Mouse (Mus musculus): ENCODE results near the gene She.
"Not testable (repeated sequence)": the region's sequence is repeated elsewhere in the genome, so short reads cannot be mapped to it uniquely, and the experiment has no call there.

She gene

GRCm38 (mm10) chr3:89830815-89831591 is at the start of gene She:
Gene She, plus strand, starts transcription at chr3:89831370.
- in situ Hi-C loops (cut with MboI; ENCODE audit: unreplicated experiment in 2 of 2) = no loop called here

DNA sequence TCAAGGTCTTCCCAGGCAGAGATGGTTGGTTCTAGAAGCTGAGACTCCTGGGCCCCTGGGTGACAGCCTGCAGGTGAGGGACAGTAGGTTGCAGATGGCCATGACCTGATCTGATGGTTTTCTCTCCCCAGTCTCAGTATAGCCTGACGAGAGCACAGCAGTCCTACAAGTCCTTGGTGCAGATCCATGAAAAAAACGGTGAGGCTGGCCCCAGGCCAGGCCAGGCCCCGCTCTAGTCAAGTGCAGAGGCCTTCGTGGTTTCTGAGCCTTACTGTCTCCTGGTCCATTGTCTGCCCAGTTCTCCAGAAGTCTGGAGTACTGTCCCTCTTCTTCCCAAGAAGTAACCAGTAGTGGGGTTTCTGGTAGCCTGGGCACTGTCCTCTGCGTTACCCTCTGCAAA is 49.5 kb upstream of the She start:
- in situ Hi-C loops (cut with MboI; ENCODE audit: unreplicated experiment in 2 of 2) = loop anchor here (10.0 kb wide), 2 partner anchors 183 to 293 kb away; partner anchors contain the start of genes Atp8b2 (in 1 of the 2) and Tpm3 (in 1 of the 2)

- in situ Hi-C loops (cut with MboI; ENCODE audit: unreplicated experiment in 2 of 2) = loop anchor here (5.0 to 10.0 kb wide), 5 partner anchors 62 to 290 kb away; partner anchors contain the start of genes Atp8b2 (in 1 of the 2) and Tpm3 (in 1 of the 2)
These were observed 46.0 kb upstream of the She start for GRCm38 (mm10) chr3:89784991-89785753.

GRCm38 (mm10) chr3:89786275-89786674 is 44.9 kb upstream of the She start:
- in situ Hi-C loops (cut with MboI; ENCODE audit: unreplicated experiment in 2 of 2) = loop anchor here (5.0 to 10.0 kb wide), 5 partner anchors 61 to 289 kb away; partner anchors contain the start of genes Atp8b2 (in 1 of the 2) and Tpm3 (in 1 of the 2)

DNA sequence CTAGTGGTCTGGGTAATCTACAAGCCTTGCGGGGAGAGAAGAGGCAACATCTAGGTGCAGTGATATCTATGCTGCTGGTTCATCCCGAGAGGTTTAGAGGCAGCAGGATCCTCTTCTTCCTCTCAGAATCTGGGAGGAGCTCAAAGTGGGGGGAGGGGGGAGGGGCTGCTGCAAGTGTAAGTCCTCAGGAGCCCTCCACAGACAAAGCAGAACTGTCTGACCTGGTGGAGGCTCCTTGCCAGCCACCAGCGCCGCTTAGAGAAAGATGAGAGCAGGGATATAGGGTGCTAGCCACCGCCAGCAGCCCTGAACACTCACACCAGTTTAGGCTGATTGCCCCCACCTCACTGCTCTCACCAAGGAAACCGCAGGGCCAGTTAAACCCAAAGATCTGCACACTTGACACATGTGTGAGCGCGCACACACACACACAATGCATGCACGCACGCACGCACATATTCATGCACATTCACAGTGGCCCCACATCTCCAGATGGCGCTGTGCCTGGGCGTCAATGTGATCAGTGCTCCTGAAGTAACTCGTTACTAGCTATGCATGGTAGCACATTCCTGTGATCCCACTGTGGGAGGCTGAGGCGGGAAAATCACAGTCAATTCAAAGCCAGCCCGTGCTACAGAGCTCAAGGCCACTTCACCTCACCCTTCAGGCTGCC is 42.4 kb upstream of the She start:
- in situ Hi-C loops (cut with MboI; ENCODE audit: unreplicated experiment in 2 of 2) = loop anchor here (5.0 to 10.0 kb wide), 5 partner anchors 58 to 286 kb away; partner anchors contain the start of genes Atp8b2 (in 1 of the 2) and Tpm3 (in 1 of the 2)

DNA sequence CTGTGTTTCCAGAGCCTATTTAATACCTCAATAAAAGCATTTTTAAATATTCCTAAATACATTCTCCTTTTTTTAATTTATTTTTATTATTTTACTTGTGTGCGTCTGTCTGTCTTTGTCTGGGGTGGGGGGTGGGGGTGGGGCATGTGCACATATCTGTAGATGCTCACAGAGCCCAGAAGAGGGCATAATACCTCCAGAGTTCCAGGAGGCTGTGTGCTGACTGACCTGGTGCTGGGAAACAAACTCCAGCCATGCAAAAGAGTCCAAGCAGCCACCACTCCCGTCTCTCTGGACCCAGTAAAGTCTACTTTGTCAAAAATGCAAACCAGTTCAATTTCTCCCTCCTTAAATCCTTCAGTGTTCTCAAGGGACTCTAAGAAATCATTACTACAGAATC is 36.6 kb upstream of the She start:
- in situ Hi-C loops (cut with MboI; ENCODE audit: unreplicated experiment in 2 of 2) = no loop called here

GRCm38 (mm10) chr3:89795746-89796145 is 35.4 kb upstream of the She start:
- in situ Hi-C loops (cut with MboI; ENCODE audit: unreplicated experiment in 2 of 2) = no loop called here

DNA sequence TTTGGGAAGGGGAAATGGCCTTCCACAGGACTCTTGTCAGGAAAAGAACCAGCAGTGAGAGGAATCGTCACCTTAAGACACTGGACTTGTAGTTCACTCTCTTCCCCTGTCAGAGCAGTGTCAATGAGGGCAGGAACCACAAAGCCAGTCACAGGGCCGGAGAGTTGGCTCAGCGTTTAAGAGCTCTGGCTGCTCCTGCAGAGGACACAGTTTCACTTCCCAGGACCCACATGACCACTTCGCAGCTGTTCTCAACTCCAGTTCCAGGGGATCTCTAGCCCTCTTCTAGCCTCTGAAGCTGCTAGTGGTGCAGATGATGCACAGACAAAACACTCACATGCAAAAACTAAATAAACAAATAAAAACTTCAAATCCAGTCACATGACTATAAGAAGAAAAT is 34.8 kb upstream of the She start:
- in situ Hi-C loops (cut with MboI; ENCODE audit: unreplicated experiment in 2 of 2) = no loop called here

- in situ Hi-C loops (cut with MboI; ENCODE audit: unreplicated experiment in 2 of 2) = no loop called here
These were observed 32.7 kb upstream of the She start for GRCm38 (mm10) chr3:89798518-89798917.

DNA sequence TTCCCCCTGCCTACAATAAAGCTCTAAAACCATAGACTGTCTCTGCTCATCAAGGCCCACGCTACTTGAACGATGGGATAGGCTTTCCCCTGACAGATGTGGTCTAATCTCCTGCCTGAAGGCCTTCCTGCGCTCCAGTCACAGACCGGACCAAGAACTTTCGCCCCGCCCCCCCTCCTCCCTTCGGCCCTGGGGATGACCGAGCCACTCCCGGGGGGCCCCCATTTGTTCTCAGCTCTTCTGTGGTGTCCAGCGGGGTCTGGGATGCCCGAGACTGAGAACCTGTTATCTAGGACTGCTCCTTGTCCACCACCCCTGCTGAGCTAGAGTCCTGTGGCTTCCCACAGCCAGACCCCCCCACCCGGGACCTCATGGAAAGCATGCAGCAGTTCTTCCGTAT is 31.7 kb upstream of the She start:
- in situ Hi-C loops (cut with MboI; ENCODE audit: unreplicated experiment in 2 of 2) = no loop called here

DNA sequence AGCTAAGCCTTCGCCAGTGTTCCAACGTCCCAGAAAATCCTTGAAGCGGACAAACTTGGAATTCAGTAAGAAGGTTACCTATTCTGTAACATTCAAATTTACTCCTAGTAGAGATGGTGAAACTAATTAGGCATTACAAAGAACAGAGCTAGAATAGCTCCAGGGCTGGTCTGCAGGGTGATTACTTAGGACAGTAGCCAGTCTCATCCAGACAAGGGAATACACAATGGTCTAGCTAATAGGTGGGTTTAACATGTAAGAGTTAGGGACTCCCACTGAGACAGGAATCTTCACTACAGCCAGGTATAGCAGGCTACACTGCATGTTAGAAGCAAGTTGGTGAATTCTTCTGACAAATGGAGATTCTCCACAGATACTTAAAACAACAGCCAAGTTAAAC is 31.1 kb upstream of the She start:
- in situ Hi-C loops (cut with MboI; ENCODE audit: unreplicated experiment in 2 of 2) = not testable (repeated sequence)

DNA sequence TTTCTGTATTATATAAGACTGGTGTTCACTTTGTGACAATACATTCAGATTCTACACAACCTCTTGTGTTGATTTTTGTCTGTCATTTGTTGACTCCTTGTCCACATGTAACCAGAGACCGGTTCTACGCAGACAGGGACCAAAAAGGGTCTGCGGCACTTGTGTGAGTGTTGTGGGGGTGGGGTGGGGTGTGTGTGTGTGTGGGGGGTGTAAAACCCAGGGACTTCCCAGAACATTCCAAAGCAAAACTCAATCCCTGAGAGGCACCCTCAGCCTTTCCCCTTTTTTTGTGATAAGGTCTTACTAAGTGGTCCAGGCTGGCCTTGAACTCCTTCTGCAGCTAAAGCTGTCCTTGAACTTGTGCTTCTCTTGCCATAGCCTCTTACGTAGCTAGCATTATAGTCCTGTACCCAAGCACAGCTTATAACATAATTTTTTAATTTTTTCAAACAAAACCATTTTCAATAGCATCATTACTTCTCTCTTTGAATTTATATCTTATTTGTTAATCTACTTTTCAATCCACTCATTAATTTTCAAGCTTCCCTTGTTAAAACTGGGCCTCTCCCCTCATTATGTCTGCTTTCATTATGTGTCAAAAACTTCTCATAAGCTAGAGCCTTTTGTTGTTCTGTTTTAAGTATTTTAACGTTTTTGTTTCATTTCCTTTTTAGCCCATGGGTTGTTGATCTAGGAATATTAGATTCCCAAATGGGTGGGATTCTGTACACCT is 30.2 kb upstream of the She start:
- in situ Hi-C loops (cut with MboI; ENCODE audit: unreplicated experiment in 2 of 2) = no loop called here

- in situ Hi-C loops (cut with MboI; ENCODE audit: unreplicated experiment in 2 of 2) = no loop called here
These were observed 29.7 kb upstream of the She start for GRCm38 (mm10) chr3:89801507-89801847.

GRCm38 (mm10) chr3:89802876-89803275 is 28.3 kb upstream of the She start:
- in situ Hi-C loops (cut with MboI; ENCODE audit: unreplicated experiment in 2 of 2) = no loop called here

- in situ Hi-C loops (cut with MboI; ENCODE audit: unreplicated experiment in 2 of 2) = no loop called here
These were observed 26.0 kb upstream of the She start for GRCm38 (mm10) chr3:89805179-89805578.

- in situ Hi-C loops (cut with MboI; ENCODE audit: unreplicated experiment in 2 of 2) = no loop called here
These were observed 24.4 kb upstream of the She start for GRCm38 (mm10) chr3:89806751-89807150.

DNA sequence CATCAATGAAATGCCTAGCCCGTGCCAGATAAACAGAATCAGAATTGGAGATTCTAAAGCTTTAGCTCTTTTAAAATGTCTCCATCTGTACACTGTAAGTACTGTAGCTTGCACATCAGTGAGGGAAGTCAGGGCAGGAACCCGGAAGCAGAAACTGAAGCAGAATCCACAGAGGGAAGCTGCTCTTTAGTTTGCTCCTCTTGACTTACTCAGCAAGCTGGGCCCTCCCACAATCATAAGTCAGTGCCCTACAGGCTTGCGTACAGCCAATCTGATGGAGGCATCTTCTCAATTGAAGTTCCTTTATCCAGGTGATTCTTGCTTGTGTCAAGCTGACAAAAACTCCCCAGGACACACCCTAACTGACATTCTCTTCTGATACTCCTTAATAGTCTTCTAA is 24.0 kb upstream of the She start:
- in situ Hi-C loops (cut with MboI; ENCODE audit: unreplicated experiment in 2 of 2) = no loop called here

DNA sequence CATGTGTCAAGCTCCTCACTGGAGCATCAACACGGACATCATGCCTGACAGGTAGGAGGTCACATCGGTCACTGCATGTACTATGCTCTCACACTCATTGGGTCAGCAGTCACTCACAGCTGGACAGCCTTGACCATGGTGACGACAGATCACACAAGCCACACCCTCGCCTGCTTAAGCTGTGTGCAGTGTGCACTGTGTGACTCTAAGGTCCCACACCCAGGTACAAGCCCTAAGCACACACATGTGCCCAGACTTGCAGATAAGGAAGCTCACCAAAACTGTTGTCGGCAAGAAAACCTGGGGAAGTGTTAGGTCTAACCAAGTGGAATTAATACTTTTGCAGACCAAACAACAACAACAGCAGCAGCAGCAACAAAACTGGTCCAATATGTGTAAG is 23.3 kb upstream of the She start:
- in situ Hi-C loops (cut with MboI; ENCODE audit: unreplicated experiment in 2 of 2) = no loop called here

DNA sequence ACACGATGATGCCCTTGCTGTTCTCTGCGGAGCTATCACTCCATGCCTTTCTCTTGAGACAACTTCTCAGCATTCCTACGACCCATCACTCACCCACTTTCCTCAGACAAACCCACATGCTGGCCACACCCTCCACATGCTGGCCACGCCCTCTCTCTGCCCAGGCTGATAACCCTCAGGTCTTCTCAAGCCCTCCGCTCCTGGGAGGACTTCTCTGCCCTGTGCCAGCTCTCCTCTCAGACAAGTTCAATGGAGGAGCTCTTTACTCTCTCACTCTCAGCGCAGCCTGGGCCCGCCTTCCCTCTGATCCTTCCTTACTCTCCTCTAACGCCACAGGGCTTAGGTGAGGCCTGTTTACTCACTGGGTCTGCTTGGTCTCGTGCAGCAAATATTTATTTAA is 22.5 kb upstream of the She start:
- in situ Hi-C loops (cut with MboI; ENCODE audit: unreplicated experiment in 2 of 2) = no loop called here

GRCm38 (mm10) chr3:89810841-89811240 is 20.3 kb upstream of the She start:
- in situ Hi-C loops (cut with MboI; ENCODE audit: unreplicated experiment in 2 of 2) = no loop called here
